Mouse (Mus musculus) bone marrow, adult 2 months (tissue): ENCODE data around the gene Clstn1. TPM values are rescaled to one million over a fixed set of nuclear protein-coding genes. Genes with fewer than 3 reads are reported as not detected.

ENCODE experiments used
- H3K27ac ChIP-seq: fragments of 200-500 bp; 2 replicates; pipeline ENCODE4 v1.5.1; 2012; ENCODE audit warnings: low read depth, mild to moderate bottlenecking, control low read depth, inconsistent platforms, low read length; ENCODE audit not compliant: control insufficient read depth, poor library complexity, insufficient read depth
- H3K4me1 ChIP-seq: fragments of 200-500 bp; 2 replicates; pipeline ENCODE4 v1.6.1; 2011; ENCODE audit warnings: low read length; ENCODE audit not compliant: control insufficient read depth, insufficient read depth
- H3K4me3 ChIP-seq: fragments of 200-500 bp; replicated peaks from 2 replicates; pipeline ENCODE3; 2011; ENCODE audit warnings: mild to moderate bottlenecking, low read depth, low read length, control low read depth; ENCODE audit not compliant: control insufficient read depth
- CTCF ChIP-seq: fragments of 200-500 bp; IDR thresholded peaks from 2 replicates; pipeline ENCODE4 v1.5.1; 2011; ENCODE audit warnings: low read length, control low read depth; ENCODE audit not compliant: control insufficient read depth, insufficient read depth
- POLR2A ChIP-seq: fragments of 200-500 bp; IDR thresholded peaks from 2 replicates; pipeline ENCODE4 v1.6.1; 2011; ENCODE audit warnings: low read depth, mild to moderate bottlenecking, control low read depth, low read length, borderline replicate concordance; ENCODE audit not compliant: control insufficient read depth
- WGBS: fragments of 180-500 bp; shearing (Covaris S2); methylation state at CpG from one replicate; pipeline ENCODE4 v1.1.7; 2018; 5-methylcytosine and 5-hydroxymethylcytosine counted together
- polyA plus RNA-seq: library from polyadenylated mRNA; stranded (reverse); fragments of >200 nt; gene quantifications from 2 replicates; pipeline ENCODE4 v1.2.4, GENCODE M21; 2011; ENCODE audit warnings: low replicate concordance; ENCODE audit not compliant: missing spikeins, insufficient read depth, insufficient read length

Gene Clstn1
- polyA plus RNA-seq, 1 experiment, result 6.3 TPM

DNA sequence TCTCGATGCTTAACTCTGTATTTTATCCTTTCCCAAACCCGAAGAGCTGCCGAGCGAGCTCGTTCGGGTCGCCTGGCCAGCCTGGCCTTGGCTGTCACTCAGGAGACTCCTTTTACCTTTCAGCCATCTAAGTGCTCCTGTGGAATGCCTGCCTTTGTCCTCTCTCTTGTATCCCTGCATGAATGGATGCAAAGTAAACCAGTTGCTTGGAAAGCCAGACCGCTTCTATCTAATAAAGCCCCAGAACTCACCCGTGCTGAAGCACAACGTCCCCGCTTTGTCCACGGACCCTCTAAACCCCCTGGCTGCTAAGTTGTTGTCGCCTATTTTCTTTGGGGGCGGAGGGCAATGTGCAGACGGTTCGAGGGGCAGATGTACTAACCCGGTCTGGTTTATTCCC is 40.5 kb downstream of the Clstn1 start:
- TF ChIP-seq CTCF (no peak), POLR2A (no peak)
- 91% methylated on average over 17 of the region's 17 CpGs for WGBS
- Histone ChIP-seq H3K4me1 (no peaks in the 10 kb centered on the region), H3K27ac (no peak overlapping the region), H3K4me3 (no peak overlapping the region)

GRCm38 (mm10) chr4:149628372-149628771 is 42.1 kb downstream of the Clstn1 start:
- TF ChIP-seq CTCF (peak; percentile 95), POLR2A (no peak)
- H3K4me3 ChIP-seq, result no peak overlapping the region
- H3K27ac ChIP-seq, result no peak overlapping the region
- 44% methylated on average over 10 of the region's 10 CpGs for WGBS
- H3K4me1 ChIP-seq, result no peaks in the 10 kb centered on the region; the same call in 1 of the 2 replicates

- TF ChIP-seq POLR2A (no peak), CTCF (no peak)
- Histone ChIP-seq H3K4me3 (no peak overlapping the region), H3K4me1 (no peaks in the 10 kb centered on the region; the same call in 1 of the 2 replicates), H3K27ac (no peak overlapping the region)
- 81% methylated on average over 9 of the region's 9 CpGs for WGBS
Observed at GRCm38 (mm10) chr4:149628810-149629209, 42.5 kb downstream of the Clstn1 start.

- TF ChIP-seq CTCF, result no peak
- no peak for TF ChIP-seq POLR2A
- H3K4me1 ChIP-seq, result no peaks in the 10 kb centered on the region; the same call in 1 of the 2 replicates
- H3K4me3 ChIP-seq, result no peak overlapping the region
- no peak overlapping the region; the same call in 1 of the 2 replicates for H3K27ac ChIP-seq
- 60% methylated on average over 9 of the region's 9 CpGs for WGBS
Observed at GRCm38 (mm10) chr4:149632670-149633307, 46.5 kb downstream of the Clstn1 start.

GRCm38 (mm10) chr4:149634157-149634556 is 47.9 kb downstream of the Clstn1 start:
- Histone ChIP-seq H3K4me3 (no peak overlapping the region), H3K27ac (no peak overlapping the region), H3K4me1 (peaks cover 2% of the 10 kb centered on the region; the same call in 1 of the 2 replicates)
- TF ChIP-seq POLR2A, result no peak
- TF ChIP-seq CTCF, result no peak
- WGBS, result 54% methylated on average over 1 of the region's 1 CpGs

DNA sequence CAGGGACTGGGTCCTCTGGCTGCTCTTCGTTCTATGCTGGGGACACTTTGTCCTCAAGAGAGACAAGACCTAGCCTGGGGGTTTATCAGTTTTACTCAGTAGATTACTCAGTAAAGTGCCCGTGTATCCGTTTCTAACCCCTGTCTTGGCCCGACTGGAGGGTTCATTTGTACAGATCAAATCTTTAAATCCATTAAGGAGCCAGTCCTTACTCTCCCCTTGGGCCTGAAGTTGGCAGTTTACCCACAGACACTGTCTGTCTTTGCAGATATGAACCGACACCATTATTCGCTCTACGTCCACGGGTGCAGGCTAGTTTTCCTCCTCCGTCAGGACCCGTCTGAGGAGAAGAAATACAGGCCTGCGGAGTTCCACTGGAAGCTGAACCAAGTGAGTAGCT is 48.7 kb downstream of the Clstn1 start:
- H3K27ac ChIP-seq, result no peak overlapping the region
- WGBS, result 66% methylated on average over 11 of the region's 11 CpGs
- TF ChIP-seq POLR2A, result no peak
- TF ChIP-seq CTCF, result no peak

DNA sequence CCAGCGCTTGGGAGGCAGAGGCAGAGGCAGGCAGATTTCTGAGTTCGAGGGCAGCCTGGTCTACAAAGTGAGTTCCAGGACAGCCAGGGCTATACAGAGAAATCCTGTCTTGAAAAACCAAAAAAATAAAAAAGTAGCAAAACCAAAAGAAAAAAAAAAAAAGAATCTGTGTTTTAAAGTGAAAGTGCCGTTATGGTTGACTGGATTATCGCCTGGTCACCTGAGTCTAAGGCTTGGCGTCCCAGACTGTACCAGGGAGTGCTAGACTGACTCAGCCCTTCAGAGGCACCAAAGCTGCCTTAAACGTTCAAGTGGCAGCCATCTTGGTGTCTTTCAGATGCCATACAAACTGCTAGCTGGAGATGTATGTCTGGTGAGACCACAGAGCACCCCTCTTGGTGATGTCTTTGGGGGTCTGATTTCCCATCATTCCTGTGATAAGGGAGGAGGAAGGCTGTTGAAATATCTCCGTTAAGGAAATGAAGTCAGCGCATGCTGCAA is 49.7 kb downstream of the Clstn1 start:
- Histone ChIP-seq H3K4me3 (no peak overlapping the region), H3K4me1 (peaks cover 2% of the 10 kb centered on the region; the same call in 1 of the 2 replicates), H3K27ac (no peak overlapping the region)
- TF ChIP-seq POLR2A (no peak), CTCF (no peak)
- WGBS, result 60% methylated on average over 8 of the region's 8 CpGs

More for the DNA sequence above, 48.7 kb downstream of the Clstn1 start:
- no peak overlapping the region for H3K4me3 ChIP-seq
- peaks cover 2% of the 10 kb centered on the region; the same call in 1 of the 2 replicates for H3K4me1 ChIP-seq

DNA sequence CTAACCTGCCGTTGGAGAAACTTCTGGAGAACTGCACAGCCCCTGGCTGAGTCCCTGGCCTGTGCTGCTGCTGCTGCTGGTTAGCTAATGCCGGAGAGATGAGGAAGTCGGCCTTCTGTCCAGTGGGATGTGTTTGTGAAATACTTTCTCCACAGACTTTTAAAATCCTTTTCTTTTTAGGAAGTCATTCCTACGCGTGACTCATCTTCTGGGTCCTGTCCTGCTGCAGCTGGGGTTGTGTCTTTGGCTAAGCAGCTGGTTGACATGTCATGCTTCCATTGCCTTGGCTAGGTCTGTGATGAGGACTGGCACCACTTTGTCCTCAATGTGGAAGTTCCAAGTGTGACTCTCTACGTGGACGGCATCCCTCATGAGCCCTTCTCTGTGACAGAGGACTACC is 51.7 kb downstream of the Clstn1 start:
- H3K4me1 ChIP-seq, result peaks cover 3% of the 10 kb centered on the region; the same call in 1 of the 2 replicates
- H3K4me3 ChIP-seq, result no peak overlapping the region
- H3K27ac ChIP-seq, result no peak overlapping the region
- 53% methylated on average over 7 of the region's 7 CpGs for WGBS
- no peak for TF ChIP-seq POLR2A
- no peak for TF ChIP-seq CTCF
